Mouse (Mus musculus) hindbrain, postnatal 0 days (tissue): ENCODE measurements around the gene Ccnl1. TPM values are rescaled to one million over a fixed set of nuclear protein-coding genes. Genes with fewer than 3 reads are reported as not detected.

Source experiments
- ATAC-seq: fragments of 200-750 bp; cut with Nextera tagmentation; 2 replicates; pipeline ENCODE4 v1.8.0; 2017; ENCODE audit warnings: mild to moderate bottlenecking, moderate TSS enrichment, moderate library complexity
- DNase-seq: peaks from one replicate; pipeline ENCODE4 v3.0.0-alpha.2; 2015; ENCODE audit warnings: low spot score
- H3K27ac ChIP-seq: fragments of 300-500 bp; sonication (generic); 2 replicates; pipeline ENCODE4 v1.5.1; 2014; ENCODE audit warnings: mild to moderate bottlenecking
- H3K27me3 ChIP-seq: fragments of 300-500 bp; sonication (generic); 2 replicates; pipeline ENCODE4 v1.6.1; 2014; ENCODE audit warnings: low read length, mixed read lengths; ENCODE audit not compliant: insufficient read depth
- H3K36me3 ChIP-seq: fragments of 300-500 bp; sonication (generic); 2 replicates; pipeline ENCODE4 v1.6.1; 2014; ENCODE audit warnings: low read length, mixed read lengths; ENCODE audit not compliant: insufficient read depth
- H3K4me1 ChIP-seq: fragments of 300-500 bp; sonication (generic); 2 replicates; pipeline ENCODE4 v1.6.1; 2014; ENCODE audit warnings: antibody characterized with exemption, low read length, mixed read lengths; ENCODE audit not compliant: insufficient read depth
- H3K4me2 ChIP-seq: fragments of 300-500 bp; sonication (generic); 2 replicates; pipeline ENCODE4 v1.6.1; 2014; ENCODE audit warnings: low read depth, mild to moderate bottlenecking, low read length, moderate library complexity, mixed read lengths
- H3K4me3 ChIP-seq: fragments of 300-500 bp; sonication (generic); 2 replicates; pipeline ENCODE4 v1.5.1; 2014; ENCODE audit warnings: low read length
- H3K9ac ChIP-seq: fragments of 300-500 bp; sonication (generic); replicated peaks from 2 replicates; pipeline ENCODE4 v1.6.1; 2014; ENCODE audit warnings: mild to moderate bottlenecking, low read length, moderate library complexity, mixed read lengths
- H3K9me3 ChIP-seq: fragments of 300-500 bp; sonication (generic); 2 replicates; pipeline ENCODE4 v1.6.1; 2016; ENCODE audit warnings: low read length, mixed read lengths
- CTCF ChIP-seq: IDR thresholded peaks from 2 replicates; pipeline ENCODE4 v1.5.1; 2016; ENCODE audit warnings: antibody characterized with exemption, control low read depth, low read depth
- WGBS: fragments of 180-500 bp; shearing (Covaris S2); extraction: QIAGEN DNeasy Blood & Tissue Kit; methylation state at CpG from one replicate; pipeline ENCODE4 v1.1.7; 2014; 5-methylcytosine and 5-hydroxymethylcytosine counted together
- polyA plus RNA-seq: library from polyadenylated mRNA; unstranded; fragments of >200 nt; fragmentation: Nextera tagmentation; extraction: Ambion mirVana; gene quantifications from 2 replicates; pipeline ENCODE4 v1.2.1, GENCODE M21; 2015
- total RNA-seq: library from RNA; depleted of rRNA; stranded (reverse); fragments of >200 nt; gene quantifications from 2 replicates; pipeline ENCODE4 v1.2.3, GENCODE M21; 2014

Gene Ccnl1
- total and polyA plus RNA-seq, 2 experiments from 2014 or later = 32.9 to 56.8 TPM

DNA sequence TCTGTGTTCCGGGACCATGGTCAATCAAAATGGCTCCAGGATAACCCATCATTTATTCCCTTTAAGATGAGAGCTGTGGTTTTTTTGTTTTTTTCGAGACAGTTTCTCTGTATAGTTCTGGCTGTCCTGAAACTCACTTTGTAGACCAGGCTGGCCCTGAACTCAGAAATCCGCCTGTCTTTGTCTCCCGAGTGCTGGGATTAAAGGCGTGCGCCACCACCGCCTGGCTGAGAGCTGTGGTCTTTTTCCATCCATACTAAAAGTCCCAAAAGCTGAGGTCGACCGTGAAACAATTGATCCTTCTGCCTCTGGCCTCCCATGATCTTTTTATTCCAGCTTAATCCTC, 764 bp upstream of the Ccnl1 start:
- peak overlapping the region; percentile 97 for H3K4me3 ChIP-seq
- ATAC-seq (peak; percentile 1; the same call in 1 of the 2 replicates), DNase-seq (peak; percentile 35)
- no peaks in the 10 kb centered on the region for H3K9me3 ChIP-seq
- H3K36me3 ChIP-seq = peaks cover 9% of the 10 kb centered on the region
- peak overlapping the region; percentile 99 for H3K9ac ChIP-seq
- peaks cover 5% of the 10 kb centered on the region; the same call in 1 of the 2 replicates for H3K4me1 ChIP-seq
- peak overlapping the region; percentile 100 for H3K27ac ChIP-seq
- 5% methylated on average over 9 of the region's 9 CpGs for WGBS
- H3K4me2 ChIP-seq = peak overlapping the region; percentile 82
- no peak; the same call in 1 of the 2 replicates for TF ChIP-seq CTCF
- no peaks in the 10 kb centered on the region for H3K27me3 ChIP-seq

DNA sequence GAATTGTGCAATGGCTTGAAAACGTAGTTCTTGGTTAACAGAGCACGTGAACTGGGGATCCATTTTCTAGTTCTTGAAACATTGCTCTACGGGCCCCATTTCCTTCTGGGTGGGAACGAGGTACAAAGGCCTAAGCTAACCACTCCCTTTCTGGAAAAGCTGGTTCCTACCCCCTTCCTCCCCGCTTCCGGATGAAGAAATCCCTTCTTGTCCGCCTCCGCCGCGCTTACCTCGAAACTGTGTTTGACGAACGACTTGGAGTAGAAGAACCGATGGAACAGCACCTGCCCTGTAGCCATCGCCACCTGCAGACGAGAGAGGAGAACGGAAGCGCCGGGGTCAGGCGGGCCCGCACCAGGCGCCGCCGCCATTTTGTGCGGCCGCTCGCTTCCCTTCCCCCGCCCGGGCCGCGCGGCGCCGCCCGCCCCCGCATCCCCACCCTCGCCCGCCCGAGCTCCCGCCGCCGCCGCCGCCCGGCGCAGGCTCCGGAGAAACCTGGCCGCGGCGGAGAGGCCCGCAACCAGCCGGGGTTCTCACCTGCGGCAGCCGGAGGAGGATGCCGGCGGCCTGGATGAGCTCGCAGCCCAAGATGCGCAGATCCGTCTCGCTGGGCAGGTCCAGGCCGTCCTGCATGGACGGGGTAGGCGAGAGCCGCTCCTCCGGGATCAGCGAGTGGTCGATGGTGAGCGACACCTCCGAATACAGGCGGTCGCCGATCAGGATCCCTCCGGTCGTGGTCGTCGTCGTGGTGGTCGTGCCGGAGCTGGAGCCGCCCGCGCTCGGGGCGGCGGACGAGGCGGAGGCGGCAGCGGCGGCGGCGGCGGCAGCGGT, 563 bp downstream of the Ccnl1 start:
- DNase-seq (peak; percentile 82), ATAC-seq (peak; percentile 78)
- Histone ChIP-seq H3K27me3 (no peaks in the 10 kb centered on the region), H3K9ac (peak overlapping the region; percentile 99), H3K36me3 (peaks cover 9% of the 10 kb centered on the region), H3K4me3 (peak overlapping the region; percentile 97), H3K9me3 (no peaks in the 10 kb centered on the region), H3K27ac (peak overlapping the region; percentile 100), H3K4me2 (peak overlapping the region; percentile 82), H3K4me1 (peaks cover 5% of the 10 kb centered on the region; the same call in 1 of the 2 replicates)
- TF ChIP-seq CTCF = peak; percentile 56
- WGBS = under 1% methylated on average over 81 of the region's 94 CpGs

DNA sequence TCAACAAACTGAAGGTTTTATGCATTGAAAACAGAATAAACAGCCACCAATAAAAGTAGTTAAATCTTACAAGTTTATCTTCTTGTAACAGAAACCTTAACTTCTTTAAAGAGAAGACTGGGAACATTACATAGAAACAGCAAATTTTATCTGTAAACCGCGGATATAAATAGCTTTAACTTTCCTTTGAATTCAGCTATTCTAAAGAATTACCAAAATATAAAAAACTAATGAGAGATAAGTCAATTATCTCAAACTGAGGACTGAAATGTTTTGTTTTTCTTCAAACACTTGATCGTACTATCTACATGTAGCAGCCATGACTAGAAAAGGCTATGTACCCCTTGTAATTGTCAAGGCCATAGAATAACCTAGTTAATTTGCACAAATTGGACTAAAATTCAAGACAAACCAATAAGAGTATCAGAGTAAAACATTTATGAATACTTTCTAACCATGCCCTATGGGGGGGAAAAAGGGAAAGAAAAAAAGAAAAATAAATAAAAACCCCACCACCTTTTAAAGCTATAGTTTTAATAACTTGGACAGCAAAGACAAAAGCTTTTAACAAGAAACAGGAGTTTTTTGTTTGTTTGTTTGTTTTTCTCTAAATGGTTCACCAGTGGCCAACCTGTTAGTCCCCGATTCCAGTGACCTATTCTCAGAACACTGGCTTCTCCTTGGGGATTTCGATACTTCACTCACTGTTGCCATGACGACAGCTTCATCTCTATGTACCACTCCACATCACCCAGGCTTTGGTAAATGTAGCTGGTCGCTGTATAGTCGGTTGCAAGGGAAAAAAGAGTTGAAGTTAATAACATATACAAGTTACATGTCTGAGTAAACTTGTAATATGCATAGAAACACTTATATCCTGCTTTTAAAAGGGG, 3.3 kb downstream of the Ccnl1 start:
- 0 out of 2 replicates have a peak overlapping the region, but pooled peaks have one; percentile 29 for H3K4me2 ChIP-seq
- 44% methylated on average over 8 of the region's 8 CpGs for WGBS
- TF ChIP-seq CTCF = no peak

DNA sequence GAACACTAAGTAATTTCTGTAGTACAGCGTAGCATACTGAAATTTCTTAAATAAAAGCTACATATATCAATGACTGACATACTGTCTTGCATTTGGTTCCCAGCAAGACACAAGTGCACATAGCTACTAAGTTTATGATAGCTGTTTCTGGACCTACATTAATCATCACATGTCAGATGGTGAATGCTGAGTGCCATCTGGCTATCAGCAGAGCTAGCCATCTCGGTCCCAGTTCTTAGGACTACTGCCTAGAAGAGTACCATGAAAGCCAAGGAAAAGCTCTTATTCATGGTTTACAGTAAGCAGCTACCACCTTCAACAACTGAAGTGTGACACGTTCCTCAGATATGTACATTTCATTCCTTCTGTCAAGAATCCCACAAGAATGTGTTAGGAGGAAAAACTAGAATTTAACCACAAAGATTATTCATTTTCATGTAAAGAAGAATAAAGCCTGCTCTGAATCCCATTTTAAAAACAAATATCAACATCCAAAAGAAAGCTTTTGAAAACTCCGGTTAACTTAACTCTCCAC, 7.2 kb downstream of the Ccnl1 start:
- Histone ChIP-seq H3K4me3 (no peak overlapping the region), H3K27ac (no peak overlapping the region), H3K4me1 (no peaks in the 10 kb centered on the region), H3K27me3 (no peaks in the 10 kb centered on the region), H3K9ac (no peak overlapping the region), H3K36me3 (peaks cover 38% of the 10 kb centered on the region), H3K9me3 (no peaks in the 10 kb centered on the region), H3K4me2 (no peak overlapping the region)
- DNase-seq (peak; percentile 17), ATAC-seq (no peak)
- TF ChIP-seq CTCF = no peak
- WGBS = 78% methylated on average over 4 of the region's 4 CpGs

More for the DNA sequence above, 3.3 kb downstream of the Ccnl1 start:
- ATAC-seq = no peak
- H3K9ac ChIP-seq = no peak overlapping the region
- H3K36me3 ChIP-seq = peaks cover 16% of the 10 kb centered on the region
- no peaks in the 10 kb centered on the region for H3K27me3 ChIP-seq
- no peak overlapping the region for H3K27ac ChIP-seq
- H3K4me1 ChIP-seq = peaks cover 5% of the 10 kb centered on the region; the same call in 1 of the 2 replicates
- H3K9me3 ChIP-seq = no peaks in the 10 kb centered on the region
- DNase-seq = peak; percentile 68
- H3K4me3 ChIP-seq = no peak overlapping the region

DNA sequence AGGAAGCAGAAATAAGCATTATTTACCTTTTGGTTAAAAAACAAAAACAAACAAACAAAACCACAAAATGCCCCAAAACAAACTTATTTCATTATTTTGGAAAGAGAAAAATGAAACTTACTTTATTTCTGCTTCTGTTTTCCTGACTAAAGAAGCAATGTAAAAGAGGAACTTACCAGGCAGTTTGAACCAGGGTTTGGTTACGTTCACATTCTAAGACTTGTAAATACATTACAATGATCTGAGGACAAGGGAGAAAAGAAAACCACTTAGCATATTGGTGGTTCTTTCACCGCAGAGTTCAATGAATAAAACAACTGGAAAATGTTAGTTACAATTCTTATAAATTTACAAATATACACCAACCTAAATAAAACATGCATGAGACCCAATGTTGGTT, 7.7 kb downstream of the Ccnl1 start:
- Histone ChIP-seq H3K27ac (no peak overlapping the region), H3K9ac (no peak overlapping the region), H3K4me1 (no peaks in the 10 kb centered on the region), H3K27me3 (no peaks in the 10 kb centered on the region), H3K36me3 (peaks cover 40% of the 10 kb centered on the region), H3K4me3 (no peak overlapping the region), H3K4me2 (no peak overlapping the region), H3K9me3 (no peaks in the 10 kb centered on the region)
- DNase-seq (no peak), ATAC-seq (no peak)
- 88% methylated on average over 2 of the region's 2 CpGs for WGBS
- TF ChIP-seq CTCF = no peak

DNA sequence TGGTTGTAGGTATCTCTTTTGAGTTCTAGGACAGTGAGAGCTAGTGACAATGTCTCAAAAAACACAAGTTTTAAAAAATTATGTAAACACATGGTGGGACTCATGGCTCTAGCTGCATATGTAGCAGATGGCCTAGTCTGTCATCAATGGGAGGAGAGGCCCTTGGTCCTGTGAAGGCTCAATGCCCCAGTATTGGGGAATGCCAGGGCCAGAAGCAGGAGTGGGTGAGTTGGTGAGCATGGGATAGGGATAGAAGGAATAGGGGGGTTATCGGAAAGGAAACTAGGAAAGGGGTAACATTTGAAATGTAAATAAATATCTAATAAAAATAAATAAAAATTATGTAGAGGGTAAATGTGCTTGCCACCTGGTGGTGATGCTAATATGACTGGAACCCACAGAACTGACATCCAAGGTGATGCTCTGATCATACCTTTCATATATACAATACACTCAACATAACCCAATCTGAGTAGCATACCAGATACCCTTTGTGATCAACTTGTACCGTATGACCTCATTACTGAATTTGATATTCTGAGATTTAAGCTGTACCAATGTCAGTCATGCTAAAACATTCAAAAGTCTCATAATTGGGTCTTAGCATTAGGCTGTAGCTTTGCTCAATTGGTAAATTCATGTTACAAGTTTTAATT, 12.6 kb downstream of the Ccnl1 start:
- peak; percentile 21; the same call in 1 of the 2 replicates for TF ChIP-seq CTCF
- ATAC-seq (0 out of 2 replicates have a peak, but pooled peaks have one; percentile 55), DNase-seq (no peak)
- no peak overlapping the region for H3K4me2 ChIP-seq
- H3K4me1 ChIP-seq = no peaks in the 10 kb centered on the region
- 93% methylated on average over 2 of the region's 2 CpGs for WGBS
- H3K9ac ChIP-seq = no peak overlapping the region
- H3K4me3 ChIP-seq = no peak overlapping the region
- no peaks in the 10 kb centered on the region for H3K27me3 ChIP-seq
- no peak overlapping the region for H3K27ac ChIP-seq
- H3K36me3 ChIP-seq = peaks cover 46% of the 10 kb centered on the region
- H3K9me3 ChIP-seq = no peaks in the 10 kb centered on the region
